8 mouse cellular contexts compared by ENCODE assay signal in the genomic region with DNA sequence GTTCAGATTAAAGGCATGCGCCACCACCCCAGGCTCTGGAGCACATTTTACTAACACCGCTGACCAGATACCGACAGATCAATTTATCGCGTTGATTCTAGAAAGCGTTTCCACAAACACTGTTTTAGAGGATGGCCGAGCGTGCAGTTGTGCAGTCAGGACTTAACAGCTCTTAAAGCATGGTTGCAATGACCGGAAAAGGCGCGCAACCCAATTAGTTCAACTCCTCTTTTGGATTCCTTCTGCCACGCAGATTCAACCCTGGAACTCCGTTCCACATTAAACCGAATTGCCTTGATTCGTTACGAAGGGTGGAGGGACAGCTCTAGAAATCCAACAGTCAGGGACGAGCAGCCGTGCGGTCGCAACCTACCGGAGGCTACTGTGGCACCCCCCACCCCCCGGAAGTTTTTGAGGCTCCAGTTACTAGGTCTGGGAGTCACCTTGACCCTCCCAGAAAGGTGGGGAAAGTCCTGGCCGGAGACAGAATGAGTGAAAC. TPM values are rescaled to one million over a fixed set of nuclear protein-coding genes. Genes with fewer than 3 reads are reported as not detected.
A peak's percentile ranks its signal among the peaks of the same experiment; 100 is the strongest.
DNase-seq lines count a peak whose midpoint lies in the region; ATAC-seq and TF ChIP-seq lines count a peak whose summit lies in the region.

No protein-coding gene starts in this region.

- H3K9me3 ChIP-seq in forebrain, embryonic 10.5 days: no peaks in the 10 kb centered on the region
- H3K9me3 ChIP-seq in intestine, embryonic 15.5 days: no peaks in the 10 kb centered on the region
- H3K9me3 ChIP-seq in megakaryocyte, embryonic 14.5 days: no peaks in the 10 kb centered on the region
- no peaks in the 10 kb centered on the region for H3K9me3 ChIP-seq in stomach, postnatal 0 days (ENCODE audit: control insufficient read depth, low read length)

- peak; percentile 86 for ATAC-seq in intestine, embryonic 15.5 days
- peak; percentile 75 for ATAC-seq in stomach, postnatal 0 days (ENCODE audit: low FRiP score, low TSS enrichment)

- H3K9ac ChIP-seq in intestine, embryonic 15.5 days: peak overlapping the region; percentile 62
- peak overlapping the region; percentile 60 for H3K9ac ChIP-seq in stomach, postnatal 0 days (ENCODE audit: low read length)

- TF ChIP-seq CTCF in stomach, postnatal 0 days (IDR thresholded peaks at IDR 0.05; ENCODE audit: low read depth): no peak

- peak overlapping the region; percentile 99 for H3K27ac ChIP-seq in forebrain, embryonic 10.5 days
- H3K27ac ChIP-seq in intestine, embryonic 15.5 days: peak overlapping the region; percentile 86
- H3K27ac ChIP-seq in stomach, postnatal 0 days (replicated peaks): peak overlapping the region; percentile 73

- peaks cover 7% of the 10 kb centered on the region; the same call in 1 of the 2 replicates for H3K36me3 ChIP-seq in forebrain, embryonic 10.5 days (replicated peaks)
- no peaks in the 10 kb centered on the region for H3K36me3 ChIP-seq in intestine, embryonic 15.5 days
- H3K36me3 ChIP-seq in megakaryocyte, embryonic 14.5 days (replicated peaks; ENCODE audit: low read length): peaks cover 2% of the 10 kb centered on the region
- H3K36me3 ChIP-seq in stomach, postnatal 0 days (ENCODE audit: control insufficient read depth, insufficient read depth, low read length): no peaks in the 10 kb centered on the region

- H3K4me3 ChIP-seq in forebrain, embryonic 10.5 days: peak overlapping the region; percentile 100
- H3K4me3 ChIP-seq in intestine, embryonic 15.5 days (replicated peaks): peak overlapping the region; percentile 97
- H3K4me3 ChIP-seq in megakaryocyte, embryonic 14.5 days (replicated peaks): peak overlapping the region; percentile 99
- H3K4me3 ChIP-seq in stomach, postnatal 0 days (ENCODE audit: low read depth, low read length): peak overlapping the region; percentile 99

- WGBS in forebrain, embryonic 10.5 days: under 1% methylated on average over 23 of the region's 23 CpGs
- under 1% methylated on average over 23 of the region's 23 CpGs for WGBS in intestine, embryonic 15.5 days
- WGBS in stomach, postnatal 0 days: under 1% methylated on average over 23 of the region's 23 CpGs

- H3K27me3 ChIP-seq in forebrain, embryonic 10.5 days (ENCODE audit: poor library complexity, severe bottlenecking): no peaks in the 10 kb centered on the region
- no peaks in the 10 kb centered on the region for H3K27me3 ChIP-seq in intestine, embryonic 15.5 days (replicated peaks)
- no peaks in the 10 kb centered on the region for H3K27me3 ChIP-seq in megakaryocyte, embryonic 14.5 days (replicated peaks)
- H3K27me3 ChIP-seq in stomach, postnatal 0 days (ENCODE audit: control insufficient read depth, insufficient read depth, low read length): no peaks in the 10 kb centered on the region

- no peak for TF ChIP-seq EP300 in stomach, postnatal 0 days (optimal IDR thresholded peaks at IDR 0.05)

- peak; percentile 42 for DNase-seq in adrenal gland, adult 8-10 months
- DNase-seq in adrenal gland, adult 18-20 months (ENCODE audit: low spot score in 2 of 2): no peak
- DNase-seq in ovary, adult 18-20 months (ENCODE audit: low spot score): peak; percentile 11
- DNase-seq in ovary, postnatal 14 days (ENCODE audit: low spot score): no peak
- DNase-seq in forebrain, embryonic 10.5 days (ENCODE audit: extremely low spot score, low spot score): no peak
- no peak for DNase-seq in stomach, postnatal 0 days (ENCODE audit: low spot score)

- H3K4me1 ChIP-seq in forebrain, embryonic 10.5 days: peaks cover 22% of the 10 kb centered on the region
- no peaks in the 10 kb centered on the region for H3K4me1 ChIP-seq in intestine, embryonic 15.5 days (replicated peaks)
- H3K4me1 ChIP-seq in megakaryocyte, embryonic 14.5 days: peaks cover 23% of the 10 kb centered on the region
- H3K4me1 ChIP-seq in stomach, postnatal 0 days (replicated peaks; ENCODE audit: control insufficient read depth, insufficient read depth): no peaks in the 10 kb centered on the region; the same call in 1 of the 2 replicates

- H3K4me2 ChIP-seq in intestine, embryonic 15.5 days (replicated peaks): peak overlapping the region; percentile 73
- peak overlapping the region; percentile 79 for H3K4me2 ChIP-seq in stomach, postnatal 0 days (replicated peaks; ENCODE audit: low read depth)

RNA-seq across cellular contexts. Expression of a gene that starts 28.2 kb away (rescaled TPM):
- 100 to 1,000 TPM; 163 to 303 (median 206) TPM for total RNA-seq in adrenal gland, adult 8-10 months (2022)
- 100 to 1,000 TPM; 263 to 321 TPM for total RNA-seq in adrenal gland, adult 18-20 months (2021)
- 499 and 557 TPM in 2 replicates for polyA plus RNA-seq in forebrain, embryonic 10.5 days (2016; fragmentation: Nextera tagmentation; extraction: Ambion mirVana)
- polyA plus RNA-seq in intestine, embryonic 15.5 days (2015; fragmentation: Nextera tagmentation; extraction: Ambion mirVana): 392 and 427 TPM in 2 replicates
- polyA plus RNA-seq in megakaryocyte, embryonic 14.5 days (2012; ENCODE audit: insufficient read depth, low replicate concordance): 385 and 1,065 TPM in 2 replicates
- 281 and 284 TPM in 2 replicates for polyA plus RNA-seq in stomach, postnatal 0 days (2015; fragmentation: Nextera tagmentation; extraction: Ambion mirVana)

Comparison
In these comparisons a context has a peak if more than half of its experiments do, and no peak if none do; other contexts are left out.
1. DNase-seq: peak in adrenal gland, adult 8-10 months (single experiment) and ovary, adult 18-20 months (single experiment); none in adrenal gland, adult 18-20 months (0 of 2), ovary, postnatal 14 days (single experiment), forebrain, embryonic 10.5 days (single experiment) and stomach, postnatal 0 days (single experiment).
2. Peak in every context shown above with its lines, with median percentiles within 50 percentile points of each other: H3K27ac ChIP-seq and H3K4me3 ChIP-seq.